Mouse (Mus musculus): Measurements from ENCODE around the gene Igsf11. TPM values are rescaled to one million over a fixed set of nuclear protein-coding genes. Genes with fewer than 3 reads are reported as not detected.
A peak's percentile ranks its signal among the peaks of the same experiment; 100 is the strongest.

The Igsf11 gene
- 0.57 and 0.77 TPM in 2 replicates for polyA plus RNA-seq (2015; fragmentation: Nextera tagmentation; extraction: Ambion mirVana)

- no peak for ATAC-seq (ENCODE audit: insufficient number of reproducible peaks, low FRiP score, low TSS enrichment, low read depth)
Measured at GRCm38 (mm10) chr16:38892371-38892770, at the start of gene Igsf11. Igsf11 (plus strand) TSS chr16:38892671.

DNA sequence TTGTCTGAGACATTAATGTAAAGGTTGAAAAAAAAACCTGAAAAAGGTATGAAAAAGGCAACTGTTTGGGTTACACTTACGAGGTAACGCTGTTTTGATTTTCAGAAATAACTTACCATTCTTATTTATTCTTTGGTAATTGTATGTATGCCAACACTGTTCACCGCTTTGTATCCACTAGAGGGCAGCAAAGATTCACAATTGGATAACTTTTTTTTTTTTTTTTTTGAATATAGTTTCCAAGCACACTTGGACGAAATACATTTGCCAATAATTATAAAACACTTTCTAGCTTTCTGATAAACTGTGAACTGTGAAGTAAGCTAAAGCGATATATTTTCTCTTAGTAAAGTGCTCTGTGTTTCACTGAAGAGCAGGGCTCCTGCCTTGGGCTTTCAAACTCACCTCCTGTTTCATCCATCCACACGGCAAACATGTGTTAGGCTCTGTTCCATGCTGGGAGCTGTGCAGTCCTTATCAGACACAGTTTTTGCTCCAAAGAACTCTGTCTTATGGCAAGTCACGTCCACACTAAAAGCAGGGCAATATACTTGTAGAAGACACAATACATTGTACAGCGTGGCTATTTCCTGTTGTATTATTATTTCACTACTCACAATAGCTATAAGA, 34.2 kb upstream of the Igsf11 start:
- no peak overlapping the region for H3K27ac ChIP-seq
- no peaks in the 10 kb centered on the region for H3K27me3 ChIP-seq
- 26% methylated on average over 8 of the region's 8 CpGs for WGBS
- no peaks in the 10 kb centered on the region for H3K9me3 ChIP-seq
- H3K4me2 ChIP-seq = no peak overlapping the region
- H3K9ac ChIP-seq = no peak overlapping the region
- H3K36me3 ChIP-seq = no peaks in the 10 kb centered on the region
- ATAC-seq (ENCODE audit: insufficient number of reproducible peaks, low FRiP score, low TSS enrichment, low read depth) = no peak
- H3K4me3 ChIP-seq = no peak overlapping the region
- no peaks in the 10 kb centered on the region for H3K4me1 ChIP-seq

More at GRCm38 (mm10) chr16:38892371-38892770, at the start of gene Igsf11:
- Histone ChIP-seq H3K27ac (no peak within 1 kb of the TSS), H3K4me1 (no peaks in the 10 kb centered on the region), H3K9ac (no peak within 1 kb of the TSS), H3K27me3 (no peaks in the 10 kb centered on the region), H3K4me3 (no peak within 1 kb of the TSS), H3K4me2 (no peak within 1 kb of the TSS), H3K36me3 (no peaks in the 10 kb centered on the region), H3K9me3 (no peaks in the 10 kb centered on the region)
- WGBS = 82% methylated on average over 7 of the region's 7 CpGs

DNA sequence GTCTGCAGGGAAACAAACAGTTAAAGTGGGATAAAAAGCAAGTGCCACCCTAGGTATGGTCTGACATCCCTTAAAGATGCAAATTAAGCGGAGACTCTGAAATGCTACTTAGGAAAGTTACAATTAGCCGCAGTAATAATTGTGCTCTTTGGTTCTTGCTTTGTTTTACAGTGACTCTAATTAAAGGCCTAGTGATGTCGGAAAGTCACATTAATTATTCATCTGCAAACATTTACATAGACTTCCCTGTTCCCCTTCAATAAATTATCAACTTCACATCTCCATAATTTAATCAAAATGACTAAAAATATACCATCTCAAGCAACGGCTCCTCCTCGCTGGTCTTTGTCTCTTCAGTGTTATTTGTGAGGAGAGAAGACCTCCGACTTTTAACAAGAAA, 31.9 kb upstream of the Igsf11 start:
- Histone ChIP-seq H3K27me3 (no peaks in the 10 kb centered on the region), H3K9ac (no peak overlapping the region), H3K4me2 (no peak overlapping the region), H3K4me1 (no peaks in the 10 kb centered on the region), H3K27ac (no peak overlapping the region), H3K4me3 (no peak overlapping the region), H3K36me3 (no peaks in the 10 kb centered on the region), H3K9me3 (no peaks in the 10 kb centered on the region)
- no peak for ATAC-seq (ENCODE audit: insufficient number of reproducible peaks, low FRiP score, low TSS enrichment, low read depth)
- WGBS = 62% methylated on average over 6 of the region's 6 CpGs

GRCm38 (mm10) chr16:38864358-38864757, 28.1 kb upstream of the Igsf11 start:
- no peak overlapping the region for H3K4me3 ChIP-seq
- ATAC-seq (ENCODE audit: insufficient number of reproducible peaks, low FRiP score, low TSS enrichment, low read depth) = no peak
- H3K27me3 ChIP-seq = no peaks in the 10 kb centered on the region
- H3K4me1 ChIP-seq = no peaks in the 10 kb centered on the region
- WGBS = 67% methylated on average over 5 of the region's 5 CpGs
- H3K9me3 ChIP-seq = no peaks in the 10 kb centered on the region
- H3K9ac ChIP-seq = no peak overlapping the region
- H3K36me3 ChIP-seq = no peaks in the 10 kb centered on the region
- H3K4me2 ChIP-seq = no peak overlapping the region
- no peak overlapping the region for H3K27ac ChIP-seq

DNA sequence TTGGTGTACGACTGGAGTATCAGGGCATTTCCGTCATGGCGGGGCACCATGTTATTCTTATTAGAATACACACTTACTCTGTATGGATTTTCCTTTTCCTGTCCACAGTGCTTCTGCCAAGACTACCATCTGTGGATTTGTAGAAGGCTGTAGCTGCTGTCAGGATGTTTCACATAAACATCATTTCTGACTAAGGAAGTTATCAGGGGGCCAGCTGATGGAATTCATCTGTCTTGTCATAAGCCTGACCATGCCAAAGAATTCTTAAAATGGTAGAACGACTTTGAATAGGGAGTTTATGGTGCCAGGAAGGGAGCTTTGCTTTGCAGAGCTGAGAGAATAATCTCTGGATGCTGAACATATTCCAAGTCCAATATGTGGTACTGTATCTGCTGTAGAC, 19.2 kb upstream of the Igsf11 start:
- H3K36me3 ChIP-seq = no peaks in the 10 kb centered on the region
- H3K9ac ChIP-seq = no peak overlapping the region
- no peaks in the 10 kb centered on the region for H3K9me3 ChIP-seq
- no peaks in the 10 kb centered on the region for H3K27me3 ChIP-seq
- no peak overlapping the region for H3K4me3 ChIP-seq
- WGBS = 87% methylated on average over 4 of the region's 4 CpGs
- no peak overlapping the region for H3K4me2 ChIP-seq
- no peak for ATAC-seq (ENCODE audit: insufficient number of reproducible peaks, low FRiP score, low TSS enrichment, low read depth)
- H3K27ac ChIP-seq = no peak overlapping the region
- H3K4me1 ChIP-seq = no peaks in the 10 kb centered on the region

GRCm38 (mm10) chr16:38874481-38874880, 18.0 kb upstream of the Igsf11 start:
- H3K27me3 ChIP-seq = no peaks in the 10 kb centered on the region
- H3K36me3 ChIP-seq = no peaks in the 10 kb centered on the region
- no peak overlapping the region for H3K9ac ChIP-seq
- H3K27ac ChIP-seq = no peak overlapping the region
- H3K4me3 ChIP-seq = no peak overlapping the region
- 26% methylated on average over 4 of the region's 4 CpGs for WGBS
- no peak for ATAC-seq (ENCODE audit: insufficient number of reproducible peaks, low FRiP score, low TSS enrichment, low read depth)
- H3K9me3 ChIP-seq = no peaks in the 10 kb centered on the region
- H3K4me1 ChIP-seq = no peaks in the 10 kb centered on the region
- no peak overlapping the region for H3K4me2 ChIP-seq

DNA sequence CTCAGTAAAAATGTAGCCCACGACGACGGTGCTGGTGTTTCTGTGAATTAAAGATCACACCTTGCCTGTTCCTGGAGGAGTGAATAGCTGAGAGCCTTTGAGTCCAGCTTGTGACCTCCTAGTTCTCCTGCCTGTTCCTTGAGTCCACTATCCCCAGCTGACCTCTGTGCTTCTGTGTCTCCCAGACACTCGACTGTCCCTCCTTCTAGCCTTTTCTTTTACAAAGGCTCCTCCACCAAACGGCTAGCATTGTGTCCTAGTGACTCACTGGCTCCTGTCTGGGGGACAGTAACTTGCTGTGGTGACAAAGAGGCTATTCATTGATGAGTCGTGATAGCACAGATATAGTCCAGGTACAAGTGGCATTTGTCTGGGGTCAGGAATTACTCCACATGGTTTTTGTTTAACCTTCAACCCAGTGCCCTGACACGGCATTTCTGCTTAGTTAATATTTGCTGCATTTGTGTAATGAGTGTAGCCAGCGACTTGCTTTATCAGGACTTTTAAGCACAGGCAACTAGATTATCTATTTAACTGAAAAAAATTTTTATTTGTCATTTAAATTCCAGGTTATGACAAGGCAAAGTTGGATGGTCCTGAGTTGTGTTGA, 6.5 kb downstream of the Igsf11 start:
- Histone ChIP-seq H3K27ac (no peak overlapping the region), H3K4me3 (no peak overlapping the region), H3K4me1 (peaks cover 2% of the 10 kb centered on the region; the same call in 1 of the 2 replicates), H3K36me3 (no peaks in the 10 kb centered on the region), H3K9me3 (no peaks in the 10 kb centered on the region), H3K4me2 (no peak overlapping the region), H3K9ac (no peak overlapping the region), H3K27me3 (peaks cover 8% of the 10 kb centered on the region)
- WGBS = 44% methylated on average over 8 of the region's 8 CpGs
- ATAC-seq (ENCODE audit: insufficient number of reproducible peaks, low FRiP score, low TSS enrichment, low read depth) = no peak

GRCm38 (mm10) chr16:38900024-38900423, 7.6 kb downstream of the Igsf11 start:
- no peak overlapping the region for H3K27ac ChIP-seq
- no peaks in the 10 kb centered on the region for H3K9me3 ChIP-seq
- 67% methylated on average over 1 of the region's 1 CpGs for WGBS
- H3K9ac ChIP-seq = no peak overlapping the region
- no peaks in the 10 kb centered on the region for H3K36me3 ChIP-seq
- ATAC-seq (ENCODE audit: insufficient number of reproducible peaks, low FRiP score, low TSS enrichment, low read depth) = no peak
- H3K4me3 ChIP-seq = no peak overlapping the region
- peaks cover 2% of the 10 kb centered on the region; the same call in 1 of the 2 replicates for H3K4me1 ChIP-seq
- H3K4me2 ChIP-seq = no peak overlapping the region
- H3K27me3 ChIP-seq = peaks cover 13% of the 10 kb centered on the region

DNA sequence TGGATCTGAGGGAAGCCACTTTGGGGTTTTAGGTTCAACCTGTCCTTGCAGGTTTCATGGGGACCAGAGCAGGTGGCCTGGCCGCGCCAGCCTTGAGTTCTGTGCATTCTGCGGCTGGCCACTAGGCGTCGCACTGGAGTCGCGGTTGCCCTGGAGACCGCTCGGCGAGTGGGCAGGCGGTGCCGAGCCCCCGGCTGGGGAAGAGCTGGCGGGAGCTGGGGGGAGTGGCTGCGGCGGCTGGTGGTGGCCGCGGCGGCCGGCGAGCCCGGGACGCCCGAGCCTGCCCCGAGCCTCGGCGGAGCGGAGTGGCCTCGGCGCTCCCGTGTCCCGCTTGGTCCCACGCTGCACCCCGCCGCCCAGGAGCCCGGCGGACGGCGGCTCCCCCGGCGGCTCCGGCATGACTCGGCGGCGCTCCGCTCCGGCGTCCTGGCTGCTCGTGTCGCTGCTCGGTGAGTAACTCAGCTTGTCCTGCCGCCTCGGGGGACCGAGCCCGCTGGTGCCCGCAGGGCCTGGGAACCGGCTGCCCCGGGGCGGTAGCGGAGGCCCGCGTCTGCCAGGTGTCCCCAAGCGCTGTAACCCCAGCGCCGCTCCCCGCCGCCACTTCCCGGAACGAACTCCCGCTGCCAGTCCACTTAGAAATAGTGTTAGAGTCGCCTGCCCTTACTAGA, 9.8 kb downstream of the Igsf11 start:
- H3K27ac ChIP-seq = 0 out of 2 replicates have a peak overlapping the region, but pooled peaks have one; percentile 50
- peaks cover 23% of the 10 kb centered on the region for H3K27me3 ChIP-seq
- no peaks in the 10 kb centered on the region for H3K36me3 ChIP-seq
- under 1% methylated on average over 66 of the region's 71 CpGs for WGBS
- ATAC-seq (ENCODE audit: insufficient number of reproducible peaks, low FRiP score, low TSS enrichment, low read depth) = peak; percentile 96
- peak overlapping the region; percentile 65 for H3K4me3 ChIP-seq
- peak overlapping the region; percentile 98 for H3K4me2 ChIP-seq
- H3K9me3 ChIP-seq = no peaks in the 10 kb centered on the region
- H3K9ac ChIP-seq = peak overlapping the region; percentile 48
- peaks cover 2% of the 10 kb centered on the region; the same call in 1 of the 2 replicates for H3K4me1 ChIP-seq

DNA sequence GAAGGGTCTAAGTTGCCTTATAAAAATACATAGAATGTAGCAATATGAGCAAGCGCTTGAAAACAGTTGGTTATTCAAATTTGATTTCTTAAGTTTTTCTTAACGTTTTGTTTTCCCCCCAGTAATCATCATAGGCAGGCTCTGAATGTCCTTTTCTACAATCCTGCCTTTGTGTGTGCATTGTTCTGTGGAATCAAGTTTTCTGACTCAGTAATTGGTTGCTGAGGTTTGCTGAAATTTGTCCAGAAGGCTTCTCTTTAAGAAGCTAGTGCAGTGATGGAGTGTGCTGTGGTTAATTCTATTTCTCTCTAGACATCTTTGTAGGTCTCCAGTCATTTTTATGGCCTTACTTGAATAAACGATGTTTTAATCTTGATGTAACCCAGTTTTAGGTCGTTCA, 10.5 kb downstream of the Igsf11 start:
- H3K4me3 ChIP-seq = peak overlapping the region; percentile 65; the same call in 1 of the 2 replicates
- no peak overlapping the region for H3K27ac ChIP-seq
- ATAC-seq (ENCODE audit: insufficient number of reproducible peaks, low FRiP score, low TSS enrichment, low read depth) = no peak
- H3K4me1 ChIP-seq = peaks cover 2% of the 10 kb centered on the region; the same call in 1 of the 2 replicates
- H3K9ac ChIP-seq = no peak overlapping the region
- H3K36me3 ChIP-seq = no peaks in the 10 kb centered on the region
- peaks cover 23% of the 10 kb centered on the region for H3K27me3 ChIP-seq
- no peaks in the 10 kb centered on the region for H3K9me3 ChIP-seq
- 35% methylated on average over 4 of the region's 4 CpGs for WGBS
- no peak overlapping the region for H3K4me2 ChIP-seq

DNA sequence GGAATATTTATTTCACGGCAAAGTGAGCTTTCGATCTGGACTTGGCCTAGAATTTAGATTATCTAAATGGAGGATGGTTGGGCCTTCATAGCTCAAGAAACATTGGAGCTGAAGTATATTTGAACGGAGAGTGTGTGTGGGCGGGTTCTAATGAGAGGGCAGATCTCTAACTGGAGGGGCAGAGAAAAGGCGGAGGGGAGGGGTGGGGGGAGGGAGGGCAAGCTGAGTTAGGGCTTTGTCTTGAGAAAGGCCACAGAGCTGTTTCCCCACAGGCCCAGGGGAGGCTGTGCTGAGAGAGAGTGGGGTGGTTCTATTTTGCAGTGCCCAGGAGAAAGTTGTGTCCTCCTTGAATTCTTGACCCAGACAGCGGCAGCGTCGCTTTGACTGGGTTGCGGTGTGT, 11.7 kb downstream of the Igsf11 start:
- WGBS = 83% methylated on average over 9 of the region's 9 CpGs

GRCm38 (mm10) chr16:38905911-38906310, 13.4 kb downstream of the Igsf11 start:
- ATAC-seq (ENCODE audit: insufficient number of reproducible peaks, low FRiP score, low TSS enrichment, low read depth) = no peak
- H3K9me3 ChIP-seq = no peaks in the 10 kb centered on the region
- WGBS = 75% methylated on average over 10 of the region's 10 CpGs

More for the DNA sequence above, 11.7 kb downstream of the Igsf11 start:
- ATAC-seq (ENCODE audit: insufficient number of reproducible peaks, low FRiP score, low TSS enrichment, low read depth) = no peak
- Histone ChIP-seq H3K36me3 (no peaks in the 10 kb centered on the region), H3K27me3 (peaks cover 23% of the 10 kb centered on the region), H3K27ac (no peak overlapping the region), H3K9me3 (no peaks in the 10 kb centered on the region), H3K9ac (no peak overlapping the region), H3K4me3 (no peak overlapping the region), H3K4me2 (no peak overlapping the region), H3K4me1 (peaks cover 2% of the 10 kb centered on the region; the same call in 1 of the 2 replicates)

More at GRCm38 (mm10) chr16:38905911-38906310, 13.4 kb downstream of the Igsf11 start:
- no peak overlapping the region for H3K4me3 ChIP-seq
- no peak overlapping the region for H3K27ac ChIP-seq
- H3K27me3 ChIP-seq = peaks cover 23% of the 10 kb centered on the region
- no peak overlapping the region for H3K4me2 ChIP-seq
- H3K9ac ChIP-seq = no peak overlapping the region
- peaks cover 2% of the 10 kb centered on the region; the same call in 1 of the 2 replicates for H3K4me1 ChIP-seq
- no peaks in the 10 kb centered on the region for H3K36me3 ChIP-seq
